Mouse (Mus musculus): Measurements from ENCODE around the gene Dedd. TPM values are rescaled to one million over a fixed set of nuclear protein-coding genes. Genes with fewer than 3 reads are reported as not detected.

The Dedd gene
- polyA plus RNA-seq, 1 experiment from 2014 or later: 54.1 TPM

DNA sequence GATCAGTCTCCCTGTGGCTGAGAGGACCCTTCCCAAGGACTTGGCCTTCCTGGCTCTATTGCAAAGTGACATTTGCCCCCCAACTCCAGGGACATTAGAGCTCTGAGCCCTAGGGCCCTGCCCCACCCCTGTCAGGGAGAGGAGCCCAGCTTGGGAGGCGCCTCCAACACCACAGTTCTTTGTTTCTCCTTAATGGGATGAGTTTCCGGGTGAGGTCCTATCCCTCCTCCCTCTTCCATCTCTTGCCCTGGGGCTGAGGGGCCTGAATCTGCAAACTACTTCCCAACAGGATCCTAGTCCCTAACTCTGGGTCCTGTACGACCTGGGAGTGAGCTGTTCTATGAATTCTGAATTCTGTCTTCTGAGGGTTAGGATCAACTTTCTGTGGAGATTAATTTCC is 43.9 kb downstream of the Dedd start:
- H3K4me1 ChIP-seq (ENCODE audit: control insufficient read depth, insufficient read depth, low read length): peaks cover 14% of the 10 kb centered on the region; the same call in 1 of the 2 replicates
- no peak overlapping the region for H3K4me3 ChIP-seq (ENCODE audit: low read depth, low read length)
- no peaks in the 10 kb centered on the region for H3K27me3 ChIP-seq (ENCODE audit: control insufficient read depth, insufficient read depth, low read length)
- ATAC-seq (ENCODE audit: insufficient number of reproducible peaks, insufficient read depth, low FRiP score, low read depth): no peak
- H3K27ac ChIP-seq (ENCODE audit: low read length): peak overlapping the region; percentile 12; the same call in 1 of the 2 replicates
- no peaks in the 10 kb centered on the region for H3K36me3 ChIP-seq (ENCODE audit: control insufficient read depth, insufficient read depth, low read length)
- 48% methylated on average over 3 of the region's 3 CpGs for WGBS
- H3K9ac ChIP-seq (replicated peaks; ENCODE audit: low read depth, low read length): no peak overlapping the region
- peak overlapping the region; percentile 29; the same call in 1 of the 2 replicates for H3K4me2 ChIP-seq (replicated peaks; ENCODE audit: low read depth, low read length)
- no peaks in the 10 kb centered on the region for H3K9me3 ChIP-seq (ENCODE audit: control insufficient read depth, low read depth, low read length)

DNA sequence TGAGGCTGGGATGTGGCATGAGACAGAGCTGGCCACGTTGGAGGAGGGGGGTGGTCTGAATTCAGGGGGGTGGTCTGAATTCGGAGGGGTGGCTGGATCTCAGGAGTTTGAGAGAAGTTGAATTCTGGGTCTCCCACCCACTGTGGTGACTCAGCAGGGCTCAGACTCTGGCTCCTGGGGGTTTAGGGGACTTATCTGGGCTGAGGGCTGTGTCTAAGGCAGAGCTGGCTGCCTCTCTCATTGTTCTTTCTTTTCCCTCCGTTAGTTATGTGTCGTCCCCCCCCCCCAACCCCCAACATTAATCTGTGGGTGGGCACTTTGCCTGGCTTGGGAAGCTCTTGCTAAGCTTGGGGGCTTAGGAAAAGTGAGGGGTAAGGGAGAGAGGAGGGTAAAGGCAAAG is 45.0 kb downstream of the Dedd start:
- H3K9me3 ChIP-seq (ENCODE audit: control insufficient read depth, low read depth, low read length): no peaks in the 10 kb centered on the region
- peaks cover 14% of the 10 kb centered on the region; the same call in 1 of the 2 replicates for H3K4me1 ChIP-seq (ENCODE audit: control insufficient read depth, insufficient read depth, low read length)
- H3K9ac ChIP-seq (replicated peaks; ENCODE audit: low read depth, low read length): no peak overlapping the region; the same call in 1 of the 2 replicates
- peak overlapping the region; percentile 12; the same call in 1 of the 2 replicates for H3K27ac ChIP-seq (ENCODE audit: low read length)
- peak overlapping the region; percentile 29 for H3K4me2 ChIP-seq (replicated peaks; ENCODE audit: low read depth, low read length)
- 7% methylated on average over 4 of the region's 4 CpGs for WGBS
- no peaks in the 10 kb centered on the region for H3K36me3 ChIP-seq (ENCODE audit: control insufficient read depth, insufficient read depth, low read length)
- ATAC-seq (ENCODE audit: insufficient number of reproducible peaks, insufficient read depth, low FRiP score, low read depth): no peak
- H3K27me3 ChIP-seq (ENCODE audit: control insufficient read depth, insufficient read depth, low read length): no peaks in the 10 kb centered on the region
- no peak overlapping the region for H3K4me3 ChIP-seq (ENCODE audit: low read depth, low read length)

- Histone ChIP-seq H3K4me2 (replicated peaks; ENCODE audit: low read depth, low read length) (peak overlapping the region; percentile 0; the same call in 1 of the 2 replicates), H3K9me3 (ENCODE audit: control insufficient read depth, low read depth, low read length) (no peaks in the 10 kb centered on the region), H3K9ac (replicated peaks; ENCODE audit: low read depth, low read length) (no peak overlapping the region), H3K27ac (ENCODE audit: low read length) (peak overlapping the region; percentile 10; the same call in 1 of the 2 replicates), H3K36me3 (ENCODE audit: control insufficient read depth, insufficient read depth, low read length) (no peaks in the 10 kb centered on the region), H3K4me3 (ENCODE audit: low read depth, low read length) (no peak overlapping the region), H3K4me1 (ENCODE audit: control insufficient read depth, insufficient read depth, low read length) (peaks cover 20% of the 10 kb centered on the region; the same call in 1 of the 2 replicates), H3K27me3 (ENCODE audit: control insufficient read depth, insufficient read depth, low read length) (no peaks in the 10 kb centered on the region)
- 45% methylated on average over 9 of the region's 9 CpGs for WGBS
- peak; percentile 87 for ATAC-seq (ENCODE audit: insufficient number of reproducible peaks, insufficient read depth, low FRiP score, low read depth)
These were observed 46.7 kb downstream of the Dedd start for GRCm38 (mm10) chr1:171375646-171376097.

- H3K4me3 ChIP-seq (ENCODE audit: low read depth, low read length): no peak overlapping the region
- H3K4me1 ChIP-seq (ENCODE audit: control insufficient read depth, insufficient read depth, low read length): peaks cover 11% of the 10 kb centered on the region; the same call in 1 of the 2 replicates
- no peaks in the 10 kb centered on the region for H3K9me3 ChIP-seq (ENCODE audit: control insufficient read depth, low read depth, low read length)
- no peak for ATAC-seq (ENCODE audit: insufficient number of reproducible peaks, insufficient read depth, low FRiP score, low read depth)
- no peak overlapping the region for H3K4me2 ChIP-seq (replicated peaks; ENCODE audit: low read depth, low read length)
- 82% methylated on average over 6 of the region's 6 CpGs for WGBS
- H3K27me3 ChIP-seq (ENCODE audit: control insufficient read depth, insufficient read depth, low read length): no peaks in the 10 kb centered on the region
- H3K9ac ChIP-seq (replicated peaks; ENCODE audit: low read depth, low read length): no peak overlapping the region
- H3K27ac ChIP-seq (ENCODE audit: low read length): no peak overlapping the region
- H3K36me3 ChIP-seq (ENCODE audit: control insufficient read depth, insufficient read depth, low read length): no peaks in the 10 kb centered on the region
These were observed 49.4 kb downstream of the Dedd start for GRCm38 (mm10) chr1:171378298-171378697.

DNA sequence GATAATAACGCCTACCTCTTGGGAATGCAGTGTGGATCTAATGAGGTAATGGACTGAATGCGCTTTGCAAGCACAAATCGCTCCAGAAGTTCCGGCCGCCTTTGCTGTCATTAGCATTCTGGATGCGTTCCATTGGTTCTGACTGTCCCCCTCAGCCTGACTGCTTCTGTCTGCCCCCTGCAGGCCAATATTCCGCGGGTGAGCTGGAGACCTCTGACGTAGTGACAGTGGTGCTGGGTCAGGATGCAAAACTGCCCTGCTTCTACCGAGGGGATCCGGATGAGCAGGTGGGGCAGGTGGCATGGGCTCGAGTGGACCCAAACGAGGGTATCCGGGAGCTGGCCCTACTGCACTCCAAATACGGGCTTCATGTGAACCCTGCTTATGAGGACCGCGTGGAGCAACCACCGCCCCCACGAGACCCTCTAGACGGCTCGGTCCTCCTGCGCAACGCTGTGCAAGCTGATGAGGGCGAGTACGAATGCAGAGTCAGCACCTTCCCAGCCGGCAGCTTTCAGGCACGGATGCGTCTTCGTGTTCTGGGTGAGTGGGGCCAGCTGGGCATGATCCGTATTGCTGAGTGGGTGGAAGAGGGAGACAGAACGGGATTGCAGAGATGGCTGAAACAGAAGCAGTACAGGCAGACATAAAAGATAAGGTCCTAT is 51.1 kb downstream of the Dedd start:
- H3K9ac ChIP-seq (replicated peaks; ENCODE audit: low read depth, low read length): no peak overlapping the region
- no peaks in the 10 kb centered on the region for H3K9me3 ChIP-seq (ENCODE audit: control insufficient read depth, low read depth, low read length)
- H3K27ac ChIP-seq (ENCODE audit: low read length): no peak overlapping the region
- peak overlapping the region; percentile 13; the same call in 1 of the 2 replicates for H3K4me3 ChIP-seq (ENCODE audit: low read depth, low read length)
- 0 out of 2 replicates have a peak, but pooled peaks cover 6% of the 10 kb centered on the region for H3K4me1 ChIP-seq (ENCODE audit: control insufficient read depth, insufficient read depth, low read length)
- H3K27me3 ChIP-seq (ENCODE audit: control insufficient read depth, insufficient read depth, low read length): no peaks in the 10 kb centered on the region
- peak overlapping the region; percentile 46 for H3K4me2 ChIP-seq (replicated peaks; ENCODE audit: low read depth, low read length)
- 6% methylated on average over 31 of the region's 31 CpGs for WGBS
- no peaks in the 10 kb centered on the region for H3K36me3 ChIP-seq (ENCODE audit: control insufficient read depth, insufficient read depth, low read length)
- peak; percentile 25; the same call in 1 of the 2 replicates for ATAC-seq (ENCODE audit: insufficient number of reproducible peaks, insufficient read depth, low FRiP score, low read depth)

DNA sequence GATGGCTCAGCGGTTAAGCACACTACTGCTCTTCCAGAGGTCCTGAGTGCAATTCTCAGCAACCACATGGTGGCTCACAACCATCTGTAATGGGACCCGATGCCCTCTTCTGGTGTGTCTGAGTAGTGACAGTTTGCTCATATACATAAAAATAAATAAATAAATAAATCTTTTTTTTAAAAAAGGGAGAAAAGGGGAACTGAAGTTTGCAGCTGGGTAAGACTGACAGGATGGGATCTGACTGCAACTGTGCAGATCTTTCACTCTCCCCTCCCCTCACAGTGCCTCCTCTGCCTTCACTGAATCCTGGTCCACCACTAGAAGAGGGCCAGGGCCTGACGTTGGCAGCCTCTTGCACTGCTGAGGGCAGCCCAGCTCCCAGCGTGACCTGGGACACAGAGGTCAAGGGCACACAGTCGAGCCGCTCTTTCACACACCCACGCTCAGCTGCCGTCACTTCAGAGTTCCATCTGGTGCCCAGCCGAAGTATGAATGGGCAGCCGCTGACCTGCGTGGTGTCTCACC is 53.2 kb downstream of the Dedd start:
- WGBS: 83% methylated on average over 11 of the region's 11 CpGs
- Histone ChIP-seq H3K4me1 (ENCODE audit: control insufficient read depth, insufficient read depth, low read length) (0 out of 2 replicates have a peak, but pooled peaks cover 6% of the 10 kb centered on the region), H3K27me3 (ENCODE audit: control insufficient read depth, insufficient read depth, low read length) (no peaks in the 10 kb centered on the region), H3K4me3 (ENCODE audit: low read depth, low read length) (no peak overlapping the region), H3K27ac (ENCODE audit: low read length) (no peak overlapping the region), H3K9me3 (ENCODE audit: control insufficient read depth, low read depth, low read length) (no peaks in the 10 kb centered on the region), H3K4me2 (replicated peaks; ENCODE audit: low read depth, low read length) (no peak overlapping the region), H3K9ac (replicated peaks; ENCODE audit: low read depth, low read length) (no peak overlapping the region), H3K36me3 (ENCODE audit: control insufficient read depth, insufficient read depth, low read length) (no peaks in the 10 kb centered on the region)
- ATAC-seq (ENCODE audit: insufficient number of reproducible peaks, insufficient read depth, low FRiP score, low read depth): no peak

- Histone ChIP-seq H3K4me2 (replicated peaks; ENCODE audit: low read depth, low read length) (no peak overlapping the region), H3K9me3 (ENCODE audit: control insufficient read depth, low read depth, low read length) (no peaks in the 10 kb centered on the region), H3K27me3 (ENCODE audit: control insufficient read depth, insufficient read depth, low read length) (no peaks in the 10 kb centered on the region), H3K27ac (ENCODE audit: low read length) (no peak overlapping the region), H3K9ac (replicated peaks; ENCODE audit: low read depth, low read length) (no peak overlapping the region), H3K4me1 (ENCODE audit: control insufficient read depth, insufficient read depth, low read length) (0 out of 2 replicates have a peak, but pooled peaks cover 6% of the 10 kb centered on the region), H3K36me3 (ENCODE audit: control insufficient read depth, insufficient read depth, low read length) (no peaks in the 10 kb centered on the region), H3K4me3 (ENCODE audit: low read depth, low read length) (no peak overlapping the region)
- 0 out of 2 replicates have a peak, but pooled peaks have one; percentile 21 for ATAC-seq (ENCODE audit: insufficient number of reproducible peaks, insufficient read depth, low FRiP score, low read depth)
- 52% methylated on average over 9 of the region's 9 CpGs for whole genome bisulfite sequencing
These were observed 55.4 kb downstream of the Dedd start for GRCm38 (mm10) chr1:171384361-171384760.

- ATAC-seq (ENCODE audit: insufficient number of reproducible peaks, insufficient read depth, low FRiP score, low read depth): no peak
- H3K9me3 ChIP-seq (ENCODE audit: control insufficient read depth, low read depth, low read length): no peaks in the 10 kb centered on the region
- WGBS: 67% methylated on average over 9 of the region's 9 CpGs
- H3K27me3 ChIP-seq (ENCODE audit: control insufficient read depth, insufficient read depth, low read length): no peaks in the 10 kb centered on the region
- no peak overlapping the region for H3K4me3 ChIP-seq (ENCODE audit: low read depth, low read length)
- no peak overlapping the region for H3K27ac ChIP-seq (ENCODE audit: low read length)
- H3K4me1 ChIP-seq (ENCODE audit: control insufficient read depth, insufficient read depth, low read length): peaks cover 3% of the 10 kb centered on the region; the same call in 1 of the 2 replicates
- no peak overlapping the region for H3K9ac ChIP-seq (replicated peaks; ENCODE audit: low read depth, low read length)
- no peaks in the 10 kb centered on the region for H3K36me3 ChIP-seq (ENCODE audit: control insufficient read depth, insufficient read depth, low read length)
- H3K4me2 ChIP-seq (replicated peaks; ENCODE audit: low read depth, low read length): no peak overlapping the region
These were observed 56.2 kb downstream of the Dedd start for GRCm38 (mm10) chr1:171385171-171385570.
